Mouse (Mus musculus) liver, embryonic 13.5 days (tissue): ENCODE data around the gene Hip1r. TPM values are rescaled to one million over a fixed set of nuclear protein-coding genes. Genes with fewer than 3 reads are reported as not detected.
"Not testable (repeated sequence)": the region's sequence is repeated elsewhere in the genome, so short reads cannot be mapped to it uniquely, and the experiment has no call there.

Source experiments
- ATAC-seq: fragments of 200-750 bp; cut with Nextera tagmentation; 2 replicates; pipeline ENCODE4 v1.8.0; 2017; ENCODE audit warnings: low read depth, mild to moderate bottlenecking, moderate number of reproducible peaks, moderate library complexity
- DNase-seq: peaks from one replicate; pipeline ENCODE4 v3.0.0; 2022
- H3K27ac ChIP-seq: fragments of 300-500 bp; sonication (generic); 2 replicates; pipeline ENCODE4 v1.5.1; 2015; ENCODE audit warnings: moderate library complexity, mild to moderate bottlenecking, inconsistent platforms
- H3K27me3 ChIP-seq: fragments of 300-500 bp; sonication (generic); 2 replicates; pipeline ENCODE4 v1.6.1; 2015; ENCODE audit warnings: mild to moderate bottlenecking, inconsistent platforms
- H3K36me3 ChIP-seq: fragments of 300-500 bp; sonication (generic); 2 replicates; pipeline ENCODE4 v1.6.1; 2015; ENCODE audit warnings: mild to moderate bottlenecking, inconsistent platforms
- H3K4me1 ChIP-seq: fragments of 300-500 bp; sonication (generic); replicated peaks from 2 replicates; pipeline ENCODE4 v1.6.1; 2015; ENCODE audit warnings: inconsistent platforms
- H3K4me2 ChIP-seq: fragments of 300-500 bp; sonication (generic); 2 replicates; pipeline ENCODE4 v1.6.1; 2015; ENCODE audit warnings: inconsistent platforms, mild to moderate bottlenecking, moderate library complexity
- H3K4me3 ChIP-seq: fragments of 300-500 bp; sonication (generic); replicated peaks from 2 replicates; pipeline ENCODE4 v1.5.1; 2015; ENCODE audit warnings: mild to moderate bottlenecking, inconsistent platforms
- H3K9ac ChIP-seq: fragments of 300-500 bp; sonication (generic); 2 replicates; pipeline ENCODE4 v1.6.1; 2015; ENCODE audit warnings: mild to moderate bottlenecking, inconsistent platforms
- H3K9me3 ChIP-seq: fragments of 300-500 bp; sonication (generic); replicated peaks from 2 replicates; pipeline ENCODE4 v1.6.1; 2016; ENCODE audit warnings: inconsistent platforms
- WGBS: fragments of 180-500 bp; shearing (Covaris S2); methylation state at CpG from one replicate; pipeline ENCODE4 v1.1.7; 2015; ENCODE audit not compliant: insufficient replicate concordance; 5-methylcytosine and 5-hydroxymethylcytosine counted together
- polyA plus RNA-seq: library from polyadenylated mRNA; unstranded; fragments of >200 nt; fragmentation: Nextera tagmentation; extraction: Ambion mirVana; gene quantifications from 2 replicates; pipeline ENCODE4 v1.2.1, GENCODE M21; 2015

Gene Hip1r
- polyA plus RNA-seq, 1 experiment from 2014 or later = 11.3 TPM

- Histone ChIP-seq H3K4me1 (peaks cover 33% of the 10 kb centered on the region), H3K9me3 (no peaks in the 10 kb centered on the region)
These were observed 67.7 kb downstream of the Hip1r start for GRCm38 (mm10) chr5:124041097-124041496.

GRCm38 (mm10) chr5:124043212-124043978, 70.0 kb downstream of the Hip1r start:
- Histone ChIP-seq H3K4me2 (no peak overlapping the region), H3K9ac (0 out of 2 replicates have a peak overlapping the region, but pooled peaks have one; percentile 1), H3K4me3 (no peak overlapping the region), H3K36me3 (no peaks in the 10 kb centered on the region), H3K27me3 (no peaks in the 10 kb centered on the region), H3K27ac (peak overlapping the region; percentile 48; the same call in 1 of the 2 replicates), H3K9me3 (no peaks in the 10 kb centered on the region), H3K4me1 (peaks cover 43% of the 10 kb centered on the region)
- DNase-seq (no peak), ATAC-seq (peak; percentile 47)
- WGBS = 50% methylated on average over 10 of the region's 10 CpGs

More at GRCm38 (mm10) chr5:124041097-124041496, 67.7 kb downstream of the Hip1r start:
- H3K27me3 ChIP-seq = no peaks in the 10 kb centered on the region
- H3K4me3 ChIP-seq = no peak overlapping the region
- no peak overlapping the region for H3K27ac ChIP-seq
- whole genome bisulfite sequencing = 69% methylated on average over 9 of the region's 9 CpGs
- H3K4me2 ChIP-seq = no peak overlapping the region
- ATAC-seq = no peak
- DNase-seq = no peak
- H3K9ac ChIP-seq = no peak overlapping the region
- H3K36me3 ChIP-seq = no peaks in the 10 kb centered on the region

GRCm38 (mm10) chr5:124043999-124044398, 70.6 kb downstream of the Hip1r start:
- H3K27me3 ChIP-seq = no peaks in the 10 kb centered on the region
- peaks cover 49% of the 10 kb centered on the region for H3K4me1 ChIP-seq
- ATAC-seq = no peak
- no peak overlapping the region for H3K9ac ChIP-seq
- H3K27ac ChIP-seq = peak overlapping the region; percentile 48; the same call in 1 of the 2 replicates
- H3K9me3 ChIP-seq = no peaks in the 10 kb centered on the region
- H3K4me2 ChIP-seq = no peak overlapping the region
- no peak for DNase-seq
- H3K4me3 ChIP-seq = no peak overlapping the region
- WGBS = 87% methylated on average over 5 of the region's 5 CpGs
- no peaks in the 10 kb centered on the region for H3K36me3 ChIP-seq

GRCm38 (mm10) chr5:124045453-124046010, 72.1 kb downstream of the Hip1r start:
- no peak overlapping the region for H3K27ac ChIP-seq
- 54% methylated on average over 11 of the region's 11 CpGs for WGBS
- H3K4me1 ChIP-seq = peaks cover 54% of the 10 kb centered on the region

GRCm38 (mm10) chr5:124046741-124047401, 73.4 kb downstream of the Hip1r start:
- no peak for ATAC-seq
- H3K4me2 ChIP-seq = no peak overlapping the region
- no peaks in the 10 kb centered on the region for H3K9me3 ChIP-seq
- no peaks in the 10 kb centered on the region for H3K27me3 ChIP-seq
- 0 out of 2 replicates have a peak overlapping the region, but pooled peaks have one; percentile 40 for H3K27ac ChIP-seq
- H3K4me1 ChIP-seq = peaks cover 68% of the 10 kb centered on the region
- H3K9ac ChIP-seq = no peak overlapping the region
- no peaks in the 10 kb centered on the region for H3K36me3 ChIP-seq
- 66% methylated on average over 7 of the region's 7 CpGs for WGBS
- H3K4me3 ChIP-seq = no peak overlapping the region
- DNase-seq = no peak

More at GRCm38 (mm10) chr5:124045453-124046010, 72.1 kb downstream of the Hip1r start:
- Histone ChIP-seq H3K36me3 (no peaks in the 10 kb centered on the region), H3K27me3 (no peaks in the 10 kb centered on the region), H3K4me3 (no peak overlapping the region), H3K9ac (no peak overlapping the region), H3K4me2 (no peak overlapping the region), H3K9me3 (no peaks in the 10 kb centered on the region)
- DNase-seq (no peak), ATAC-seq (no peak)

GRCm38 (mm10) chr5:124049249-124050045, 76.0 kb downstream of the Hip1r start:
- peak overlapping the region; percentile 66 for H3K9ac ChIP-seq
- H3K4me1 ChIP-seq = peaks cover 74% of the 10 kb centered on the region
- H3K27me3 ChIP-seq = no peaks in the 10 kb centered on the region
- no peak for ATAC-seq
- no peak for DNase-seq
- peak overlapping the region; percentile 56 for H3K4me3 ChIP-seq
- H3K27ac ChIP-seq = peak overlapping the region; percentile 97
- 54% methylated on average over 15 of the region's 15 CpGs for WGBS
- H3K4me2 ChIP-seq = peak overlapping the region; percentile 68
- no peaks in the 10 kb centered on the region for H3K9me3 ChIP-seq
- H3K36me3 ChIP-seq = no peaks in the 10 kb centered on the region

- Histone ChIP-seq H3K9ac (peak overlapping the region; percentile 66), H3K4me3 (peak overlapping the region; percentile 56), H3K4me1 (peaks cover 74% of the 10 kb centered on the region), H3K36me3 (no peaks in the 10 kb centered on the region), H3K4me2 (peak overlapping the region; percentile 68), H3K27me3 (no peaks in the 10 kb centered on the region), H3K9me3 (no peaks in the 10 kb centered on the region), H3K27ac (peak overlapping the region; percentile 97)
- no peak for ATAC-seq
- DNase-seq = no peak
- WGBS = 22% methylated on average over 14 of the region's 14 CpGs
These were observed 76.9 kb downstream of the Hip1r start for GRCm38 (mm10) chr5:124050095-124051050.

GRCm38 (mm10) chr5:124051899-124052491, 78.6 kb downstream of the Hip1r start:
- WGBS = 19% methylated on average over 11 of the region's 11 CpGs
- peak overlapping the region; percentile 56 for H3K4me3 ChIP-seq
- H3K27ac ChIP-seq = peak overlapping the region; percentile 97
- H3K4me1 ChIP-seq = peaks cover 68% of the 10 kb centered on the region
- H3K9me3 ChIP-seq = peaks cover 2% of the 10 kb centered on the region; the same call in 1 of the 2 replicates
- ATAC-seq (peak; percentile 96), DNase-seq (peak; percentile 93)
- no peaks in the 10 kb centered on the region for H3K36me3 ChIP-seq
- H3K9ac ChIP-seq = peak overlapping the region; percentile 66
- H3K27me3 ChIP-seq = no peaks in the 10 kb centered on the region
- peak overlapping the region; percentile 68 for H3K4me2 ChIP-seq

- Histone ChIP-seq H3K9ac (peak overlapping the region; percentile 66), H3K4me3 (peak overlapping the region; percentile 56; the same call in 1 of the 2 replicates), H3K4me1 (peaks cover 63% of the 10 kb centered on the region), H3K4me2 (peak overlapping the region; percentile 68), H3K27ac (peak overlapping the region; percentile 97)
- not testable (repeated sequence) for H3K9me3 ChIP-seq, ATAC-seq, DNase-seq, H3K27me3 ChIP-seq, H3K36me3 ChIP-seq
- 74% methylated on average over 7 of the region's 7 CpGs for WGBS
These were observed 79.2 kb downstream of the Hip1r start for GRCm38 (mm10) chr5:124052641-124053040.
